Mouse (Mus musculus) spleen, adult 12 weeks (tissue): ENCODE results near the gene Adora1.

Experiments used
- DNase-seq: peaks from one replicate; pipeline ENCODE4 v3.0.0; 2022; ENCODE audit warnings: low spot score

Adora1 gene

GRCm38 (mm10) chr1:134237438-134237837 is 2.2 kb upstream of the Adora1 start:
- DNase-seq = no peak

GRCm38 (mm10) chr1:134236142-134236541 is 911 bp upstream of the Adora1 start:
- DNase-seq = no peak

GRCm38 (mm10) chr1:134234455-134235390 is 508 bp downstream of the Adora1 start:
- no peak for DNase-seq

GRCm38 (mm10) chr1:134233681-134234454 is 1.4 kb downstream of the Adora1 start:
- no peak for DNase-seq

- no peak for DNase-seq
Measured at GRCm38 (mm10) chr1:134232778-134233531, 2.3 kb downstream of the Adora1 start.

GRCm38 (mm10) chr1:134232326-134232725 is 2.9 kb downstream of the Adora1 start:
- DNase-seq = no peak

- no peak for DNase-seq
Measured at GRCm38 (mm10) chr1:134231681-134232080, 3.5 kb downstream of the Adora1 start.

GRCm38 (mm10) chr1:134231270-134231669 is 4.0 kb downstream of the Adora1 start:
- no peak for DNase-seq

- no peak for DNase-seq
Measured at GRCm38 (mm10) chr1:134230638-134231228, 4.5 kb downstream of the Adora1 start.

- no peak for DNase-seq
Measured at GRCm38 (mm10) chr1:134229806-134230575, 5.2 kb downstream of the Adora1 start.

GRCm38 (mm10) chr1:134226739-134227138 is 8.5 kb downstream of the Adora1 start:
- no peak for DNase-seq

- DNase-seq = no peak
Measured at GRCm38 (mm10) chr1:134225375-134225774, 9.9 kb downstream of the Adora1 start.

- no peak for DNase-seq
Measured at GRCm38 (mm10) chr1:134224649-134225227, 10.5 kb downstream of the Adora1 start.

- DNase-seq = no peak
Measured at GRCm38 (mm10) chr1:134222122-134223055, 12.8 kb downstream of the Adora1 start.

- no peak for DNase-seq
Measured at GRCm38 (mm10) chr1:134221172-134221571, 14.1 kb downstream of the Adora1 start.

GRCm38 (mm10) chr1:134219608-134220007 is 15.6 kb downstream of the Adora1 start:
- no peak for DNase-seq

- DNase-seq = no peak
Measured at GRCm38 (mm10) chr1:134217942-134218341, 17.3 kb downstream of the Adora1 start.

GRCm38 (mm10) chr1:134217028-134217481 is 18.2 kb downstream of the Adora1 start:
- no peak for DNase-seq

- no peak for DNase-seq
Measured at GRCm38 (mm10) chr1:134216629-134216971, 18.6 kb downstream of the Adora1 start.
